Mouse (Mus musculus): ENCODE data around the gene Acox3.
"Not testable (repeated sequence)": the region's sequence is repeated elsewhere in the genome, so short reads cannot be mapped to it uniquely, and the experiment has no call there.

The Acox3 gene

DNA sequence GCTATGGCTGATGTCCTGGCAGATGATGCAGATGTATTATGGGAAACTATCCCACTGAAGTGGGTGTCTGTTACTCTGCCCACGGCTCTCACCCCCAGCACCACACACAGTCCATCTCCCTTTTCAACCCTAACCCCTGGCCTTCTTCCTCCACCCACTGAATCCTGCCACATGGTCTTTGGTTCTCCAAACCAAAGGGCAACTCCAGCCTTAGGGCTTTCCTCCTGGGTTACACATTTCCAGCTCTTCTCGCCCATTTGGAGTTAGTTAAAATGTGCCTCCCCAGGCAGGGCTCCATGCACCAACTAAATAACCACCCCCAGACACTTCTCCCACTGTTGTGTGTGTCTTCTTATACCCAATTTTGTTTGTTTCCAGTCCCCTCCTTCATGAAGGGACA, 4.4 kb upstream of the Acox3 start:
- no peak for DNase-seq

DNA sequence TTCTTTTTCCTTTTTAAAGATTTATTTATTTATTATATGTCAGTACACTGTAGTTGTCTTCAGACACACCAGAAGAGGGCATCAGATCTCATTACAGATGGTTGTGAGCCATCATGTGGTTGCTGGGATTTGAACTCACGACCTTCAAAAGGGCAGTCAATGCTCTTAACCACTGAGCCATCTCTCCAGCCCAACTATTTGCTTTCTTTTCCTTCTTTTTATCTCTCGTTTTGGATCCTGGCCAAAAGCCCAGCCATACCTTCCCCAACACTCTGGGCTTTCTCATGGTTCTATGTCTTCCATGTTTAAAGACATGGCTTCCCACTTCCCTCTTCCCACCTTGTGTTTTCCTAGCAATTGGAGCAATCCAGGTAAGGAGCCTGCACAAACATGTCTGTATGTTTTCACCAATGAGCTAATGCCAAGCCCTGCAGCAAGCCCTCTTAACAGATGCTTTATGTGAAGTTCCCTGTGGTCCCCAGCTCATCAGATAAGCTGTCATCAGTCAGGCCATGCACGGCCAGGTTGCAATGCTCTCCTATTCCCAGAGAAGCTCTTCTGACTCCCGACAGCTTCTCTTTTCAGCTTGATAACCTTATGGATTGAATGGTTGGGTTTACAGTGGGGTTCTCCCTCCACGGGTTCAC, 3.5 kb upstream of the Acox3 start:
- no peak for DNase-seq

DNA sequence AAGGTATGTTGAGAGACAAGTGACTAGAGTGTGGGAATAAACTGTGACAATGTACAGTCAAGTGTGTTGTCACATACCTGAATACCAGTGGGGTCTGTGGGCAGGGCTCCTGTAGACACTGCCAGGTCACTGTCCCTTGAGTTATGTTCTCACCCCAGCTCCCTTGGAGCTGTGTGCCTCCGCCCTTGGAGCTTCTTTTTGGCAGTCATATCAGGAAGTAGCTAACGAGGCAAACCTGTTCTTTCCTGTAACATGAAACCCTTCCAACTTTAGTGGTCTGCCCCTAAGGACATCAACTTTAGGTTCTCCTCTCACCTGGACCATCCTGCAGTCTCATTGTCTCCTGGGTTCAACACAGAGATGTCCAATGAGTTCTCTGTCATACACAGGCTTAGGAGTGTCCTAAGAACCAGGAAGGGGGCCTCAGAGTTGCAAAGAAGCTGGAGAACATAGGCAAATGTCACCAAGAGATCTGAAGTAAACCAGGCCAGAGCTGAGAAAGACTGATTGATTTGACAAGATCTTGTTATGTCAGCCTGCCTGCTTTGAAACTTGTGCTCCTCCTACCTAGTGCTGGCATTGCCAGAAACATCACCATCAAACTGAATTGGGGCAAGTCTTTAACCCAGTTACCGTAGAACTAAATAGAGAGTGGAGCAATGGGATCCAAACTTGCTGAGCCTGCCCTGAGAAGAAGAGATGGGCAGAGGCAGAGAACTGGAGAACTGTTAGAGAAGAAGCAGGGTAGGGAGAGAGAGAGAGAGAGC, 2.5 kb upstream of the Acox3 start:
- no peak for DNase-seq

DNA sequence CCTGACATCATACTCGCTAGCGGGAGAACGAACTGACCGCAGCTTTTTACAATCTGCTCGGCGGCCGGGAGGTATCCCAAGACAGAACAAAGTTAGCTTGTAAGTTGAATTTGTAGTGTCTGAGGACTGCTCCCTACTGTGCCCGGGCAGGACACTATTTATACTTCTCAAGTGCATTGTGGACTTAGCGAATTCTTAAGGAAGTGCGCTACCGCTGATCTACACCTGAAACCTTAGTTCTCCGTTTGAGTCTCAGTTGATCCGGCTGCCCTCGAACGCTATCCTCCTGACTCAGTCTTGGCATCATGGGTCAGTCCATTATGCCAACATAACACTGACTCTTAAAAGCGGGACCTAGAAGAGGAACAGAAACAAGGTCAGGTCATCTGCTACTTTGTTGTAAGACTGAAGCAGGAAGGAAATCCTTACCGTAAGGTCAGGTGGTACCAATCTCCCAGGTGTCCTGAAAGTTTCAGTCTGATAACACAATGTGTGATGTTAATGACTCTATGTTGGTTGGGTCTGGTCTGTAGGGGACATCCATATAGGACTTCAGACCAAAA, 462 bp downstream of the Acox3 start:
- DNase-seq, result no peak

DNA sequence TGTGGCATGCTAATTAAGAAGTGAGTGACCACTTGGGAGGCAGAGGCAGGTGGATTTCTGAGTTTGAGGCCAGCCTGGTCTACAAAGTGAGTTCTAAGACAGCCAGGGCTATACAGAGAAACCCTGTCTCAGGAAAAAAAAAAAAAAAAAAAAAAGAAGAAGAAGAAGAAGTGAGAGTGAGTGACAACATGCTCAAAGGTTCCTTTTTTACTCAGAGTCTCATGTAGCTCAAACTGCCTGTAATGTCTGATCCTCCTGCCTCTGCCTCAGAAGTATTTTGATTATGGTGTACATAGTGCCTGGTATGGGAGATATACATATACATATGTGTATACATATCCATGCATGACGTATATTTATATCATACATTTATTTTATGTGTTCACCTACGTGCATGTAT, 1.4 kb downstream of the Acox3 start:
- DNase-seq, result not testable (repeated sequence)

DNA sequence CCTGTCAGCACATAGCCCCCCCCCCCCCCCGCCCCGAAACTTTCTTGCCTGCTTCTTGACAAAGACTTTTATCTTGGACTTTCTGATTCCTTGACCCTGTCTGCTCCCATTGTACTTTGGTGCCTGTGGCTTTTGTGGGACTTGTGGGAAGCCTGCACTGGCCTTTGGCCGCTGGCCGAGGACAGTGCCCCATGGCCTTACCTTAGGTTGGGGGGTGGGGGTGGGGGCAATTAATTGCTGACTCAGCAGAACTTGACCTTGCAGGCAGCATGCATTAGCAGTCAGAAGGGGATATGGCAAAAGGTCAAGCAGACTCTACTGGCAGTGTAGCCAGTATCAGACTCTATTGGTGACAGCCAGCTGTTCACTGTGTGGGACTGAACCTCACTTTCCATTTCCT, 8.7 kb downstream of the Acox3 start:
- DNase-seq, result no peak

DNA sequence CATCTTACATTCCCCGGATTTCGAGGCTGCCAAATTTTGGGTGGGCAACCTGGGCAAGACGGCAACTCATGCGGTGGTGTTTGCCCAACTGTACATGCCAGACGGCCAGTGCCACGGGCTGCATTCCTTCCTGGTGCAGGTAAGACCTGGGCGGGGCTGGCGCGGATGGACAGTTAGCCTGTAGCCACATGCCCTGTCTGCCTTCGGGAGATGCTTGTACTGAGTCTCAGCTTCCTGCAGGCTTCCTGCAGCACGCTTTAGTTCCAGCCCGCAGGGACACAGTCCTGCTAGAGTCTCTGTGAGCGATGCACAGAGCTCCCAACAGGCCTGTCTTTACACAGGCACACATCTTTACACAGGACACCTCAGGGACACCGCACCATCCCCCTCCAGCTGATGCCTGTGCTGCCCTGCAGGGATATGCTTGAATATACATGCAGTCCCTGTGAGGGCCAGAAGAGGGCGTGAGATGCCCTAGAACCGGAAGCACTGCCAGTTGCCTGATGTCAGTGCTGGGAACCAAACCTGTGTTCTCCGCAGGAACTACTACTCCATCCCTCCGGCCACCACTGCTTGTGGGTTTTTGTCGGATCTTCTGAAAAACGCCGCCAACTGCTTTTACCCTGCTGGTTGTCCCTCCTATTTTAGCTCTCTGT, 9.4 kb downstream of the Acox3 start:
- no peak for DNase-seq

DNA sequence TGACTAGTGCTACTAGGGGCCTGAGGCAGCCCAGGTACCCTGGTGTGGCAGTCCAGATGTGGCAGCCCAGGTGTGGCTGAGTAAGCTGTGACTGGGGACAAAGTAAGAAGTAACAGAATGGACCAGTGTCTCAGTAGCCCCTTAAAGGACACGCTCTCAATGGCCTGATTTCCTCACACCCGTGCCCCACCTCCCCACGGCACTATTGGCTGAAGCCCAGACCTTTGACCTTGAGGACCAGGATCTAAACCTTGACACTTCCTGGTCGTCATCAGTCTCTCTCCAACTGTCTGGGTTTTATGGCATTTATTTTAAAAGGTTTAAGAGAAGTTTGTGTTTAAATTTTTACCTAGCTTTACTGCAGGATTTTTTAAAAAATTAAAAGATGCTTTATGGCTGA, 10.0 kb downstream of the Acox3 start:
- DNase-seq, result no peak

DNA sequence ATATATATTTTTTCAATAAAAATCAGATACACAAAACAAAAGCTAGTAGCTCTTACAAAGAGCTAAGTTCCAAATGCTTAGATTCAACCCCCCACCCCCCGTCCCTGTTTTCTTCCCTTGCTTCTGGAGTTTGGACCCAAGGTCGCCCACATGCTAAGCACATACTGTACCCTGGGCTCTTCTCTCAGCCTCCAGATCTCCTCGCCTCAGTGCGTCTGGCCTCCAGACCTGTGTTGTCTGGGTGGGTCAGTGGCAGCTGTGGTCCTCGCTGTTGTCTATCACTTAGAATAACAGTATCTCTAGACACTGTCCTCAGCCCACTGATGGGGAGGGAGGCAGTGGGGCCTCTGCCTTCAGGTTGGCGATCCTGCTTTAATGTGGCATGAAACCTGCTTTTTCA, 10.4 kb downstream of the Acox3 start:
- no peak for DNase-seq

DNA sequence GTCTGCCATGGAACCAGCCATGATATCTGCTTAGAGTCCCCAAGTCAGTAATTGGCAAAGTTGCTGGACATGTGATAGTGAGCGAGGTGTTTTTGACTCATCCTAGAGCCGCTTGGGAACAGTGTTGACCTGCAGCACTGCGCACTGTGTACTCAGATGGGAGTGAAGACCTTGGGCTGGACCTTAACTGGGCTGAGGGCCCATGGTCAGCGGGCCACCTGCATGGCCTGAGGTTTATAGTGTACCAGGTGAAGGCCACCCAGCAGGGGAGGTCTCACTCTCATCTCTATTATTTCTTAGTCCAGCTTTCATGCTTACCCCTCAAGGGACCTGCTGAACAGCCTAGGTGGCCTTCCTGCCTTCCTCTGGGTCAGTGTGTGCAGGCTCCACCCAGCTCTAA, 11.9 kb downstream of the Acox3 start:
- no peak for DNase-seq

DNA sequence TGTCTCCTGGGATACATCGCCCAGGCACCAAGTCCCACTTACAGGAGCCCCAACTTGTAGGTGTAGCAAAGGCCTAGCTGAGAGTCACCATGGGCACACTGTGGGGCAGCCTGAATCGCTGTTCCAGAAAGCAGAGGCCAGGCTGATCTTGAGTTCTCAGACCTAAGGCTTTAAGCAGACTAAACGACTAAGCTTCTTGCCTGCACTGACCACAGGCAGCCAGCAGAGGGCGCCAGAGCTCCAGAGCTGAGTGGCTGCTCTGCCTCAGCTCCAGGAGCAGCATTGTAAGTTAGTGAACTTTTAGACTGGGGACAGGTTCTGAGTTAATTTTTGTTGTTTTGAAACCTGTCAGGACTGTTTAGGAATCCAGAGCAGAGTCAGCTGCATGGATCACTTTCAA, 12.9 kb downstream of the Acox3 start:
- DNase-seq, result peak; percentile 63 to 69

DNA sequence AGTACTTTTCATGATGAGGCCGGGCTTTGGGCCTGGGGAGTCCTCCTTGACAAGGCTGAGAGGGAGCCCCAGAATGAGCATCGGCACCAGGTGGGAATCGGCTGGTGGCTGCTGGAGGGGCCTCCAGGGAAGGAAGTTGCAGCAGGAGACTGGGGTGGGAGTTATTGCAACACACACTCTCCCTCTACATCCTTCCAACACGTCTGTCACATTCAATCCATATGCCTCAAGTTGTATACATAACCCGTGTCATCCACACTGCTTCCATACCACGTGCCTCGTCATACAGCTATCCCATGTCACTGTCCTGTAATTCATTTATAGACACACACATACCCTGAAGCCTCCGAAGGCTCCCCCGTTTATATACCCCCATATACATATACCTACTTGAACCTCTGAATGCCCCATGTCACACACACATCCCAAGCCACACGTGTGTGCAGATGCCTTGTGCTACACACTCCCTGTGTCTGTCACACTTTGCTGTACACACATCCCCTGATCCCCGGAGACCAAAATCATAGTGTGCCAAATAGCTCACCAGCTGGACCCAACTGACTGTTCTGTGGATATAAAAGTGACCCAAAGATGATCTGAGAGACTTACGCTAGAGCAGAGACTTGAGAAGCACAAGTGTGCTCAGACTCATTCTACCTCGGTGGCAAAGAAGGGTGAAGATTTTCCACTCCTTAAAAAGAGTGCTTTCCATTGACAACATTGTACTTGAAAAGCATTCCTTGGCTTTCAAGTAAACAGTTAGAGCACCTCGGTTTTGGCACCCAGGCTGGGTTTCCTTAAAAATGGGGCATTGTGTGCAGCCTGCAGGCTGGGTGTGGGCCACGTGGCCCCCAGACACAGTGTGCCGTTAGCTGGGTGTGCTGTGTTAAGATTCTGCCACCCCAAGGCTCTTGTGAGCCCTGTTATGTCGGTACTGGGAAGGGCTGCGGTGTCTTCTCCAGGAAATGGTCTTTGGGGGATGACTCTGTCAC, 13.6 kb downstream of the Acox3 start:
- DNase-seq, result no peak

DNA sequence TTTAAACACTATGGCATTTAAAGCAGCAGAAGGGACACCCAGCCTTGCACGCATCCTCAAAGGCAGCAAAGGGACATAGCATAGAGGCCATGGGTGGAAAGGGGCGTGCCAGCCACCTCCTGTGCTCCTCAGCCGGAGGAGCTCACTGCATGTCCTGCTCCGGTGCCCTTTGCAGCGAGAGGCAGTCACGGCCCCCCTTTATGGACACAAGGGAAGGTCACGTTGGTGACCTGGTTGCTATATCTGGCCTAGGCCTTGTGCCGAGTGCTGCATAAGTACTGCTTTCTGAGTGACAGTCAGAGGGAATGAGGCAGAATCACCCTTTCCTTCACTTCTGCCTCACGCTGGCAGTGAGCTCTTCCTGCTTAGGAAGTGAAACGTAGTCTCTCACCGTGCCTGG, 17.4 kb downstream of the Acox3 start:
- DNase-seq, result no peak

DNA sequence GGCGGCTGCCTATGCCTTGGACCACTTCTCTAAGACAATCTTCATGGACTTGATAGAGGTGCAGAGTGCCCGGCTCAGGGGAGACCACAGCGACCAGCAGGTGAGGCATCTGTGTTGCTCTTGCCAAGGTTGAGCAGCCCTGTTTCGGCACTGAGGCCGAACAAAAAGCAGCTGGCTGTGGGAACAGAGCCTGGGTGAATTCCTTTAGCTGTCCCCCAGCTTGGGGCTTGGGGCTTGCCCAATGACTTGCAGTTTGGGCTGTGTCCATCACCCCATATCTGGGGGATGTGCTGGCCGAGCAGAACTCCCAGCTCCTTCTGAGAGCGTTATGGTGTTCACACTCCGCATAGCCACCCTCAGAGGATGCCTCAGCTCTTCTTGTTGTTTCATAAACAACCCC, 18.7 kb downstream of the Acox3 start:
- DNase-seq, result no peak

DNA sequence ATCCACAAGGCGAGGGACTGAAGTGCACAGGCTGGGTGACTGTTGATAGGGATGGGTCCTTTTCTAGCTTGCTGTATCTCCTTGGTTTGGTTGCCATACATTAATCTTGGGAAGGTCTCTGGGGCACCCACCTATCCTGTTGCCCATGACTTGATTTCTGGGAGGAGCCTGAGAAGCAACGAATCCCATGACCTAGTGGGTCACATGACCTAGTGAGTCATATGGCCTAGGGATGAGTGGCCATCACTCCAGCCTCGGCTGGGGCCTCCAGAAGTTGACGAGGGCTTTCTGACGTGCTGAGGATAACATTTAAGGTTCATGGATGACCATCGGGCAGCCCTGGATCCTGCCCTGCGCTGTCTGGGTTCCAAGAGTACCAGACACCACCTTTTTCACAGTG, 22.5 kb downstream of the Acox3 start:
- no peak for DNase-seq

DNA sequence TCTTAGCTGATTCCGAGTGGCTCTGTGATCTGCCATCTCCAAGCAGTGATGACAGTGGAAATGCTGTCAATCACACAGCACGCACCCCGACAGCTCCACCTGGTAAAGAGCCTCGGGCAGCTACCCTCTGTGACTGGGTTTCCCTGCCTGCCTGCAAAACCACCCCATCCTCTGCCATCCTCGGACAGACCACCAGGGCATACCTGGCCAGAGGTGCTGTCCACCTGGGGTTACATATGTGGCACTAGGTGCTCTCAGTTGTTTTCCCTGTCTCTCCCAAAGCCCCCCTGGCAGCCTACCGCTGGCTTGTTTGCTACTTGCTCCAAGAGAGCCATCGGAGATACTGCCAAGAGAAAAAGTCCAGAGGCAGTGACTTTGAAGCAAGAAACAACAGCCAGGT, 24.0 kb downstream of the Acox3 start:
- no peak for DNase-seq

DNA sequence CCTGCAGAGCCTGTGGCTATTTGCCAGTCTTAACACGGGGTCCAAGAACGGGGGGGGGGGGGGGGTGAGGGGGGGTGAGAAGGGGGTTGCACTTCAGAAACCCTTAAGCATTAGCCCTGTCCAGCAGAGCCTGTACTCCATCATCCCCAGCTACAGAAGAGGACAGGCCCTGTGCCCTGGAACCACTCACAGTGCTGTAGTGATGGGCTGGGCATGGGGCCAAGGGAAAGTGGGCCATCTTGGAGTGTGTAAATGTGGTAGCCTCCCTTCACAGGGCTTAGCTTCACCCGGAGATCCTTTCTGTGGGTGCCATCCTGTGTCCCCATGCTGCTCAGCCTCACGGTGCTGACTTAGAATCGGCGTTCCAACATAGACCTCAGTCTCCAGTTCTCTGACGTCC, 24.9 kb downstream of the Acox3 start:
- peak; percentile 16 to 38 for DNase-seq

DNA sequence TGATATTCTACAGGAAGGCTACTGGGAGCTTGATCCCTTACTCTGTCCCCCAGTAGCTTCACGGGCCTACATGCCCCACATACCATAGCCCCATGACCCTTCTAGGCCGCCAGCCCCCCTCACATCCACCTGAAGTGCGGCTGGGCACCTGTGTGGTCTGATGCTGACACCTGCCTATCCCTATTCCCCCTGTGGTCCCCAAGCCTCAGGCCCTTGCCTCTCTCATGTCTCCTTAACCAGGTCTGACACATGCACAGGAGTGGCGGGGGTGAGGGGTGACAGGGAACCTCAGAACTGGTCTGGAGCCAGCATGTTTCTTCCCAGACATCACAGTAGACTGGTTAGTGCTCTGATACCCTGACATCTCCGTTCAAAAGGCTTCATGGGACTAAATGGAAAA, 25.7 kb downstream of the Acox3 start:
- no peak for DNase-seq

DNA sequence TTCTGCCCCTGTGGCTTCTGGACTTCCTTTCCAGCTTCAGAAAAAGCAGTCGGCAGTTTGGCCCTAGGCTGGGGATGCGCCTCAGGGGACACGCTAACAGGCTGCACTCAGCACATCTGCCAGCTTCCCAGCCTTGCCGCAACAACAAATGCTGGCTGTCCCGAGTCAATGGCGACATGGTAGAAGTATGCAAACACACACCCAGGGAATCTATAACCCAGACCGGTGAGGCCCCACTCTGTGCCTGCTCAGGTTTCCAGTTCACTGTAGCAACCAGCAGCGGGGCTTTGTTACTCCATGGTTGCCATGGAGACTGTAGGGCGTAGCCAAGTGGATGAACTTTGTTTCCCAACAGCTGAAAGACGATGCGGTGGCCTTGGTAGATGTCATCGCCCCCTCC, 26.5 kb downstream of the Acox3 start:
- no peak for DNase-seq

DNA sequence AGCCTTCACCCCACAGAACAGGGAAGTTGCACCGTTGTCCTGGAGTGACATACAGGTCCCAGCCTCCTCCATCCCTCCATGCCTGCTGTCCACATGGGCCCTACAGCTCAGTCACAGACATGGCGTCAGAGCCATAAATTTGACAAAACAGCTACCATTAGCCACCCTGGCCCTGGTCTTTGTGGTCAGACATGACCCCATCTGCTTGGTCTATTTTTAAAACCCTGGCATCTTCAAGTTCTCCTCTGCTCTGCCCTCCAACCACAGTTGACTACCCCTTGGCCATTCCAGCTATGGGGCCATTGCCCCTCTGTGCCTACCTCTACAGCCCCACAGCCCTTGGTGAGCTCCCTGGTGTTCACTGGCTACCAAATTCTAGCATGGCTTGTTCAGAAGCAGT, 27.1 kb downstream of the Acox3 start:
- no peak for DNase-seq

DNA sequence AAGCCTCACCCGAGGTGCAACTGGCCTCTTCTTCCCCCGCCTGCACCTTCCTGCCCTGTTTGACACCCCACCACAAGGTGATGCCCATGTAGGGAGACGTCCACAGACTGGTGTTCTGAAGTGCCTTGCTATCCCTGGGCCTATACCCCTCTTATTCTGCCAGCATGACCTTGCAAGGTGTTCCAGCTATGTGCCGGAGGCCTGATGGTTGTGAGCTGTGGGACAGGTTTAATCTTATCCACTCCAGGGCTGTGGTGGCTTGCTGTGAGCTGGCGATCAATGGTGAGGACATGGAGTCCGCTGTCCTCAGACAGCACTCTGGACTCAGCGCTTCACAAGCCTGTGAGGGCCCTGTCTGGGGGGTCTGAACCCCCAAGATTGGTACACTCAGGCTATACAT, 27.5 kb downstream of the Acox3 start:
- DNase-seq, result no peak

DNA sequence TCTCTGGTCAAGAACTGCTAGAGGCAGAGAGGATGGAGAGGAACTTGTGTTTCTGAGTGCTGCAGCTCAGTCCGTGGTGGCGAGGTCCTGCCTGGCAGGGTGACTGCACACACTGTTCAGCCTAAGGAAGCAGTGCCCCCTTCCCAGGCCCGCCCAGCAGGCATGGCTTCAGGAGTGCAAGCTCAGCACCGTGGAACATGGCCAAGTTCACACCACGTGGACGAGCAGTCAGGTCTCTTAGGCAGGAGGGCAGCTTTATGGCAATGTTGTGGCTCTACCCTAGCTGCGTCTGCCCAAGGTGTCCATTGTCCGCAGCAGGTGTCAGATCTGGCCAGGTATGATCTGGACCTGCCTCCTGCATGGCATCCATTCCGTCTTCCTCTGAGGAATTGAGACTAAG, 28.3 kb downstream of the Acox3 start:
- no peak for DNase-seq

DNA sequence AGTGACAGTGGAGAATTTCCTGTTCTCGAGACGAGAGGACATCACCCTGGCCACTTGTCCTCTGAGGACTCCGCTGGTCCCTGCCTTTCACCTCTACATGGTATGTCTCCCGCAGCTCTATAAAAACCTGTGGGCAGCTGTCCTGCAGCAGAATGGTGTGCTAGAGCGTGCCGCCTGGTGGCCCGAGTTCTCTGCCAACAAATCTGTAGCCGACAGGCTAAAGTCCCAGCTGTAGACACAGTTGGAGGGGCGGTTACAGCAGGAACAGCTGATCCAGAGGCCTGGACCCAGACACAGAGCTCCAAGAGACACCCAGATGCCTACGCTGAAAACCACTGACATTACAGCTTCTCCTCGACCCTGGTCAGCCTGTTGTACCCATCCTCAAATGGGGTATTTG, 29.1 kb downstream of the Acox3 start:
- DNase-seq, result no peak

Measured in cerebellum, postnatal 36 days (tissue).